Mouse (Mus musculus) ES-Bruce4 (cell line): ENCODE measurements around the gene Rgs19. TPM values are rescaled to one million over a fixed set of nuclear protein-coding genes. Genes with fewer than 3 reads are reported as not detected.

Experiments used
- H3K27ac ChIP-seq: 2 replicates; pipeline ENCODE4 v1.5.1; 2012; ENCODE audit warnings: low read length, inconsistent platforms; ENCODE audit not compliant: insufficient read depth
- H3K27me3 ChIP-seq: 2 replicates; pipeline ENCODE4 v1.6.1; 2012; ENCODE audit warnings: mild to moderate bottlenecking, low read length, inconsistent platforms; ENCODE audit not compliant: control insufficient read depth, poor library complexity, insufficient read depth, severe bottlenecking
- H3K36me3 ChIP-seq: 2 replicates; pipeline ENCODE4 v1.6.1; 2012; ENCODE audit warnings: inconsistent platforms, mild to moderate bottlenecking, low read length, moderate library complexity; ENCODE audit not compliant: control insufficient read depth, poor library complexity, insufficient read depth, severe bottlenecking
- H3K4me1 ChIP-seq: one replicate; pipeline ENCODE4 v1.8.1; 2011; ENCODE audit warnings: low read length; ENCODE audit not compliant: control insufficient read depth, insufficient read depth
- H3K4me3 ChIP-seq: 2 replicates; pipeline ENCODE4 v1.5.1; 2011; ENCODE audit warnings: low read depth, mild to moderate bottlenecking, low read length
- H3K9ac ChIP-seq: 2 replicates; pipeline ENCODE4 v1.6.1; 2012; ENCODE audit warnings: low read depth, mild to moderate bottlenecking, inconsistent platforms; ENCODE audit not compliant: poor library complexity, severe bottlenecking
- H3K9me3 ChIP-seq: replicated peaks from 2 replicates; pipeline ENCODE4 v1.6.1; 2012; ENCODE audit warnings: mild to moderate bottlenecking, low read length, inconsistent platforms; ENCODE audit not compliant: control insufficient read depth, poor library complexity, insufficient read depth, severe bottlenecking
- CTCF ChIP-seq: IDR thresholded peaks from one replicate; pipeline ENCODE4 v1.8.1; 2011; ENCODE audit warnings: low read depth, low read length
- EP300 ChIP-seq: IDR thresholded peaks from 2 replicates; pipeline ENCODE4 v1.6.1; 2011; ENCODE audit warnings: low read depth, low read length; ENCODE audit not compliant: insufficient read depth
- POLR2A ChIP-seq: IDR thresholded peaks from one replicate; pipeline ENCODE4 v1.8.1; 2011; ENCODE audit warnings: low read length; ENCODE audit not compliant: insufficient read depth
- polyA plus RNA-seq: library from polyadenylated mRNA; stranded (reverse); fragments of >200 nt; gene quantifications from 2 replicates; pipeline ENCODE4 v1.2.4, GENCODE M21; 2011; ENCODE audit warnings: low read depth; ENCODE audit not compliant: missing spikeins, insufficient read depth, insufficient read length

Gene Rgs19
- polyA plus RNA-seq = 36.3 and 46.5 TPM in 2 replicates

DNA sequence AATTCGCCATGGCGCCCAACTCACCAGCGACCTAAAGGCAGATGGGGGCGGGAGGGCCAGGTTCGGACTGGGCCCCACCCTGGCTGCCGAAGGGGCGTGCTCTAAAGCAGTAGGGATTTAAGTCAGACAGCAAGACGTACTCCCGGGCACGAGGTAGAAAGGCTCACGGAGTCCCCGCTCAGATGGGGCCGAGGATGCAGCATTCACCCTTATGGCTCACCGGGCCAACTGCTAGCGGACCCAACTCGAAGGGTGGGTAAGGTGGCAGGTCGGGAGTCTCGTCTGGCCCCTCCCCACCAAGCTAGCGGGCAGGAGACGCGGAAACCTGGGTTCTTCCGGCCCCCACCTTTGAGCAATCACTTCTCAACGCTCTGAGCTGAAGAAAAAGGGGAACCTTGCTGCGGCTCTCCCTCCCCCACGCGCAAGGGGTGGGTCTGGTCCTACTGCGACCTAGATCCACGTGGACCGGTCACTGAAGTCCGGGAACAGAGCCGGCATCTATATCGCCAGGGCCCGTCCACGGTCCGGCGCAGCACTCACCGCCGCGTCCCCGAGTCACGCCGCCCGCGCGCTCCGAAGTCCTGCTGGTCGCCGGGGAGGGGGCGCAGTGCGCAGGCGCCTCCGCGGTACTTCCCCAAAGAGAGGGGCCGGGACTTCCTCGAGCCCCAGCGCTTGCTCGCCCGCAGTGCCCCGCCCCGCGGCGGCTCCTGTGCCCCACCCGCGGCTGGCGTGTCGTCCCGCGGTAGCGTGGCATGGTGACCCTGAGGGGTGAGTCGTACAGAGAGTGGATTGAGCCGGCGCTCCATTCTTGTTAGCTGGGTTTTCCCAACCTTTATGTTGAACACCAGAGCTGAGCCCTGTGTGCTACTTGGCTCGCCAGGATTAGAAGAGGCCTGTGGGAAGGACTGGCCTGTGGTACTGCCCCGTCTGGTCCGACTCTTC lies at the start of gene Rgs19:
Gene Rgs19 (minus strand): TSS at position 639 of the 942 bp plus-strand sequence.
- Histone ChIP-seq H3K4me1 (no peaks in the 10 kb centered on the region), H3K9me3 (no peaks in the 10 kb centered on the region), H3K27me3 (no peaks in the 10 kb centered on the region), H3K36me3 (0 out of 2 replicates have a peak, but pooled peaks cover 4% of the 10 kb centered on the region), H3K9ac (peak within 1 kb of the TSS; percentile 91), H3K4me3 (peak within 1 kb of the TSS; percentile 83), H3K27ac (no peak within 1 kb of the TSS)
- TF ChIP-seq EP300 = no peak
- peak; percentile 10 for TF ChIP-seq POLR2A
- TF ChIP-seq CTCF = no peak

- Histone ChIP-seq H3K36me3 (no peaks in the 10 kb centered on the region), H3K4me1 (no peaks in the 10 kb centered on the region), H3K9ac (no peak overlapping the region), H3K4me3 (no peak overlapping the region), H3K9me3 (no peaks in the 10 kb centered on the region), H3K27ac (no peak overlapping the region), H3K27me3 (no peaks in the 10 kb centered on the region)
- no peak for TF ChIP-seq EP300
- TF ChIP-seq CTCF = no peak
- no peak for TF ChIP-seq POLR2A
Observed at GRCm38 (mm10) chr2:181730051-181730450, 36.3 kb upstream of the Rgs19 start.

DNA sequence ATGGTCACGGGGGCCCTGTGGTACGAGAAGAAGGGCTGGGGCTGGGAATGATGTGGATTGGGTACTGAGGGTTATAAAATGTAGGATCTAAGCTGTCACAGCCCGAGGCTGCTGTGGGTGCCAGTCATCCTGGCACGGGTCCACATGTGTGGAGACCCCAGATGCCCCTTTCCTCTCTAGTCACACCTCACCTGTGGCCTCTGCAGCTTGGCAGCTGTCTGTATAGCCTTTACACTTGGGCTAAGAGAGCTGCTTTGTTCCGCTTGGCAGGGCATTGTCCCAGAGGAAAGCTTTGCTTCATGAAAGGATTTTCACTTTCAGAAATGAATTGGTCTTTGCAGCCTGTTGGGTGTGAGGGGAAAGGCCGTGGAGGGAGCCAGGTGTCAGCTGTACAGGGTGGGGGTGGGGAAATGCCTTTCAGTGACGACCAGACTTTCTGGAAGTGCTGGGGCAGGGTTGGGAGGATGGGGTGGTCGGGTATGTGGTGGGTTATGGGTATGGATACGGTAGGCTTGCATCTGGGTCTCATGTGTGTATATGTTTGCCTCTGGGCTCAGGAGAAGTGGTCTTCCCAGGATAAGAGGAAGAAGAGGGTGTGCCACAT lies 34.0 kb upstream of the Rgs19 start:
- no peaks in the 10 kb centered on the region for H3K9me3 ChIP-seq
- TF ChIP-seq CTCF (no peak), EP300 (no peak), POLR2A (no peak)
- no peak overlapping the region for H3K9ac ChIP-seq
- no peaks in the 10 kb centered on the region for H3K27me3 ChIP-seq
- no peaks in the 10 kb centered on the region for H3K4me1 ChIP-seq
- H3K36me3 ChIP-seq = no peaks in the 10 kb centered on the region
- no peak overlapping the region for H3K4me3 ChIP-seq
- H3K27ac ChIP-seq = no peak overlapping the region

GRCm38 (mm10) chr2:181722213-181722612 lies 28.4 kb upstream of the Rgs19 start:
- Histone ChIP-seq H3K36me3 (no peaks in the 10 kb centered on the region), H3K27ac (no peak overlapping the region), H3K4me3 (no peak overlapping the region), H3K9ac (no peak overlapping the region), H3K4me1 (no peaks in the 10 kb centered on the region), H3K9me3 (no peaks in the 10 kb centered on the region), H3K27me3 (no peaks in the 10 kb centered on the region)
- TF ChIP-seq POLR2A = no peak
- peak; percentile 92 for TF ChIP-seq CTCF

DNA sequence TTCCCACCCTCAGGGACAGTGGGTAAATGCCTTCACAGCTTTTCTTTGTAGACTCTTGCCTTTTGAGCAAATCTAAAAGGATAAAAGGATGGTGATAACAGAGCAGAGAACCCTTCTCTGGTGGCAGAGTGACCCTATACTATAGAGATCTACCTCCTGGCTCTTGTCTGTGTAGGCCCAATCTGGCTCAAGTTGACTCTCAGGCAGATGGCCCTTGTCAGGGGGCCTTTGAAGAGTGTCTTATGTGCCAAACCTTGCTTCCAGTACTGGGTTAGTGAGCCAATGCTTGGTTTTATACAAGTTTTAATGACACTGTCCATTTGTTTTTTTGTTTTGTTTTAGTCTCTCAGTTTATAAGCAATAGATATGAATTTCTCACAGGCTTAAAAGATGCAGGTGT lies 27.4 kb upstream of the Rgs19 start:
- H3K4me1 ChIP-seq = no peaks in the 10 kb centered on the region
- no peaks in the 10 kb centered on the region for H3K36me3 ChIP-seq
- no peak overlapping the region for H3K9ac ChIP-seq
- no peaks in the 10 kb centered on the region for H3K9me3 ChIP-seq
- H3K4me3 ChIP-seq = no peak overlapping the region
- H3K27me3 ChIP-seq = no peaks in the 10 kb centered on the region
- no peak overlapping the region for H3K27ac ChIP-seq
- TF ChIP-seq POLR2A = no peak
- TF ChIP-seq EP300 = no peak
- no peak for TF ChIP-seq CTCF

DNA sequence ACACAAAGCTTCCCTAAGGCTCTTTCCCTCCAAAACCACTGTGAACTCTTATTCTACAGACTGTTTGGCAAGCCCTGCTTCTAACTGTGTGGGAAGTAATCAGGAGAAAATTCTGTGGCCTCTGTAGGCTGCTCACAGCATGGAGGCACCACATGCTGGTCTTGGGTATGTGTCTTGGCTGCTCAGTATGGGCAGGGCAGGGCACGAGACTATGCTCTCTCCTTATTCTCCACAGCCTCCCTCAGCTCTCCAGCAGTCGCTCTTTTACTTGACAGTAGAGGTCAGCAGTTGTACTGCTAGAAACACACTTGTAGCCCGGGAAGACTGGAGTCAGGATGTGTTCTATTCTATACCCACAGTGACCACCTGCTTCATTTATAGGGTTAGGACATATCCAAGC lies 26.3 kb upstream of the Rgs19 start:
- Histone ChIP-seq H3K27me3 (no peaks in the 10 kb centered on the region), H3K9me3 (no peaks in the 10 kb centered on the region), H3K9ac (no peak overlapping the region), H3K36me3 (no peaks in the 10 kb centered on the region), H3K4me3 (no peak overlapping the region), H3K27ac (no peak overlapping the region), H3K4me1 (no peaks in the 10 kb centered on the region)
- TF ChIP-seq CTCF = no peak
- TF ChIP-seq EP300 = no peak
- TF ChIP-seq POLR2A = no peak
